Mouse (Mus musculus) MEL (cell line): ENCODE results near the gene Dlg2.

Source experiments
- GATA1 ChIP-seq: IDR thresholded peaks from 2 replicates; pipeline ENCODE4 v1.6.1; 2011; ENCODE audit warnings: low read depth, low read length, improper control_type of control experiment
- MEF2A ChIP-seq: IDR thresholded peaks from 2 replicates; pipeline ENCODE4 v1.6.1; 2014; ENCODE audit warnings: low read depth, mild to moderate bottlenecking, inconsistent platforms, low read length, improper control_type of control experiment; ENCODE audit not compliant: poor library complexity, insufficient replicate concordance, severe bottlenecking; ENCODE audit errors: extremely low read depth
- NRF1 ChIP-seq: IDR thresholded peaks from 2 replicates; pipeline ENCODE4 v1.6.1; 2014; ENCODE audit warnings: low read depth, mild to moderate bottlenecking, inconsistent platforms, low read length, improper control_type of control experiment, moderate library complexity; ENCODE audit not compliant: poor library complexity, insufficient read depth, severe bottlenecking
- TAL1 ChIP-seq: IDR thresholded peaks from 2 replicates; pipeline ENCODE4 v1.6.1; 2012; ENCODE audit warnings: mild to moderate bottlenecking, inconsistent platforms, low read length, moderate library complexity, mixed read lengths

DNA sequence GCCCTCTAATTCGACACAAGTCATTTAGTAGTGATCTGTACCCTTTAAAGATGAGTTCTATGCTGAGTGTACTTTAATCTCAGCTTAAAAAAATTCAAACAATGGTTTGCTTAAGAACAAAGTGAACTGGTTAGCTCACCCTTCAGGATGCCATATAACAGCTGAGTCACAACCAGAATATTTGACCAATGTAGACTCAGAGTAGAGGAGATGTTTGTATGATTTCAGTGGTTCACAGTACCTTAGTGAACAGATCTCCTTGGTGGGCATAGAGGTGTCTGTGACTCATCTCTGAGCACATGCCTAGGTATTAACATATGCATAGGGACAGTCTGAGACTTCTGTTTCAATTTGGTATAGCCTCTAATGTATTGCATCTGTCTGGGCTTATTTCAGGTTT is 2002.7 kb downstream of the Dlg2 start:
- TF ChIP-seq NRF1 (no peak), GATA1 (no peak), TAL1 (no peak), MEF2A (no peak)
